11 mouse cellular contexts compared by ENCODE assay signal in the genomic region with DNA sequence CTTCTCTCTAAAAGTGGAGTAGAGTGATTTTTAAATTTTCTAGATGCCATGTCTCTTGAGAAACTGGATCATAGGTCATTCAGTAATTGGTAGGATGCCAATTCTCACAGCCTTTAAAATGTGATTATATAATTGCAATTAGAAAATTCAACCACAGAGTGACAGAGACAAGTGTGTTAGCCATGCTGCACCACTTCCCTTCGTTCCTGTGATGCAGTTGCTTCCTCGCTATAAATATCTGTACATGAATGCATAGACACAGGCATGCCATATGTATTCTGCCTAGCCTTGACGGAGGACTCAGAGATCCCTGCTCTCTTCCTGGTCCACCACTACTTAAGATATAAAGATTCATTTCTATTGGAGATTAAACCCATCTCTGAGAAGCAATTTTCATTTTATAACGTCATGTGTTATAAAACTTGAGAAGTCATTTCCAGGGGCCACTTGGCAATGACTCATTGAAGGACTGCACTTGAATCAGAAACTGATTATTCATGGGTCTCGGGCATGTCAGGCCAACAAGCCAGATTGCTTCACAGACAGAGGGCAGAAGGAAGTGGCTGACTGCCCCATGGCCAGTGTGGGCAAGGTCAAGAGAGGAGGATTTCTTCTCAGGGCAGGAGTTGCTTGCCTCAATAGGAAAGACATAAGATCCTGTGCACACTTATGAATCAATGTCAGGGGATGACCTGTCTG.
DNase-seq lines count a peak whose midpoint lies in the region; ATAC-seq lines count a peak whose summit lies in the region.
"Had no signal": no experiment of that assay in that cellular context is flagged by ENCODE, and none has a peak within 500 bp of the region (broad histone marks: within the 10 kb centered on the region; RNA-seq: fewer than 3 reads in every experiment).

No protein-coding gene starts in this region.

- no peak overlapping the region for H3K4me2 ChIP-seq in midbrain, embryonic 14.5 days (ENCODE audit: low read length)
- H3K4me2 ChIP-seq: liver, embryonic 15.5 days had no signal

- no peaks in the 10 kb centered on the region for H3K36me3 ChIP-seq in midbrain, embryonic 14.5 days (ENCODE audit: control insufficient read depth, insufficient read depth, low read length)
- H3K36me3 ChIP-seq: liver, embryonic 15.5 days had no signal

- no peak overlapping the region for H3K9ac ChIP-seq in midbrain, embryonic 14.5 days (replicated peaks; ENCODE audit: low read length)
- H3K9ac ChIP-seq: liver, embryonic 15.5 days had no signal

- H3K9me3 ChIP-seq in midbrain, embryonic 14.5 days (ENCODE audit: control insufficient read depth, low read length), result no peaks in the 10 kb centered on the region
- H3K9me3 ChIP-seq: liver, embryonic 15.5 days had no signal

- H3K27me3 ChIP-seq in midbrain, embryonic 14.5 days (ENCODE audit: control insufficient read depth, insufficient read depth, low read length), result no peaks in the 10 kb centered on the region
- H3K27me3 ChIP-seq: liver, embryonic 15.5 days had no signal

- no peak overlapping the region for H3K27ac ChIP-seq in midbrain, embryonic 14.5 days (replicated peaks; ENCODE audit: low read depth, low read length)
- H3K27ac ChIP-seq: liver, embryonic 15.5 days had no signal

- 89% methylated on average over 5 of the region's 5 CpGs for WGBS in midbrain, embryonic 14.5 days

- intact Hi-C loops in heart, postnatal 10 days (cut with DNase I), result no loop called here

- ATAC-seq in monocyte, adult 5-6 weeks (replicated peaks; ENCODE audit: insufficient number of reproducible peaks, low FRiP score, low TSS enrichment, poor library complexity, severe bottlenecking), result no peak; the same call in 1 of the 2 replicates
- no peak for ATAC-seq in midbrain, embryonic 14.5 days (ENCODE audit: low FRiP score, low TSS enrichment)
- ATAC-seq: activated CD4-positive, CD25-positive, alpha-beta regulatory T cell, adult 4 months had no signal

- no peak overlapping the region for H3K4me3 ChIP-seq in midbrain, embryonic 14.5 days (replicated peaks; ENCODE audit: low read depth, low read length)
- H3K4me3 ChIP-seq: liver, embryonic 15.5 days had no signal

- peak; percentile 18 to 21 for DNase-seq in heart, postnatal 10 days
- DNase-seq in heart, adult 8-10 months (ENCODE audit: low spot score), result no peak
- peak; percentile 35 for DNase-seq in MN1 (ENCODE audit: low spot score)
- DNase-seq in adrenal gland, postnatal 25 days, result peak; percentile 61
- peak; percentile 44 for DNase-seq in lung, postnatal 14 days
- no peak for DNase-seq in midbrain, embryonic 14.5 days
- DNase-seq in spleen, postnatal 4 days (ENCODE audit: low spot score in 2 of 2), result no peak
- DNase-seq: layer of hippocampus, adult 9-11 months had no signal

- no peaks in the 10 kb centered on the region for H3K4me1 ChIP-seq in midbrain, embryonic 14.5 days (ENCODE audit: control insufficient read depth, insufficient read depth, low read length)
- H3K4me1 ChIP-seq: liver, embryonic 15.5 days had no signal

Comparison
In these comparisons a context has a peak if more than half of its experiments do, and no peak if none do; other contexts are left out.
1. DNase-seq: peak in heart, postnatal 10 days (2 of 2), MN1 (single experiment), adrenal gland, postnatal 25 days (single experiment) and lung, postnatal 14 days (single experiment); none in heart, adult 8-10 months (single experiment), midbrain, embryonic 14.5 days (single experiment) and spleen, postnatal 4 days (0 of 2).